Mouse (Mus musculus): ENCODE results near the gene Relch. TPM values are rescaled to one million over a fixed set of nuclear protein-coding genes. Genes with fewer than 3 reads are reported as not detected.
"Not testable (repeated sequence)": the region's sequence is repeated elsewhere in the genome, so short reads cannot be mapped to it uniquely, and the experiment has no call there.

Gene Relch
- polyA plus RNA-seq, 1 experiment from 2014 or later = 42.8 TPM

DNA sequence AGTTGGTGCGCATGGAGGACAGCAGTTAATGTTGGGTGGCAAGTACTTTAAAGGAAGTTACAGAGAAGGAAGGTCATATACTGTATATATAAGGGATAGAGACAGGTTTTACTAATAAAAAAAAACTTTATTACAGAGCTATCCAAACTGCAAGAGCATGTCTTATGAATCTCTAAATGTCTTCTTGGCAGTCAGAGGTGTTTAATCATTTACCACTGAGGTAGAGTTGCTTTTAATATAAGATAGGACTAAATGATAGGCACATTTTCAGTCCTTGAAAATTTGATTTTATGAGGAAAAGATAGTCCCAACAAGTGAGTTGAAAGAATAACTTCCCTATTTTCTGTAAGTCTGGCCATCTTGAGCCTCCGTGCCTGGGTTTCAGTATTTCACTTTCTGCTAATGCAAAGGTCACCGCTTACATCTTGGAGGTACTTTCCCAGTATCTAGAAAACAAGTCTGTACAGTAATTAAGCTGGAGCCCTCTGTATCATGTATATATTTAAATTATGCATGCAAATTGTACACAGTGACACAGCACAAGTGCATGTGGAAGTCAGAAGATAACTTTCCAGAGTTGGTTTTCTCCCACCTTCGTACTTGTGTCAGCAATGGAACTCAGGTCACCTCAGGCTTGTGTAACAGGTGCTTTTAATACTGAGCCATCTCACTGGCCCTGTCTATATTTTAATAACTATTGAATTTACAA is 84.6 kb downstream of the Relch start:
- Histone ChIP-seq H3K27me3 (no peaks in the 10 kb centered on the region), H3K4me1 (no peaks in the 10 kb centered on the region), H3K9me3 (no peaks in the 10 kb centered on the region), H3K4me3 (no peak overlapping the region), H3K36me3 (peaks cover 36% of the 10 kb centered on the region), H3K27ac (replicated peaks) (no peak overlapping the region), H3K9ac (replicated peaks) (no peak overlapping the region), H3K4me2 (replicated peaks) (no peak overlapping the region)
- WGBS = 95% methylated on average over 4 of the region's 4 CpGs
- no peak for ATAC-seq (ENCODE audit: low FRiP score, low read depth)

DNA sequence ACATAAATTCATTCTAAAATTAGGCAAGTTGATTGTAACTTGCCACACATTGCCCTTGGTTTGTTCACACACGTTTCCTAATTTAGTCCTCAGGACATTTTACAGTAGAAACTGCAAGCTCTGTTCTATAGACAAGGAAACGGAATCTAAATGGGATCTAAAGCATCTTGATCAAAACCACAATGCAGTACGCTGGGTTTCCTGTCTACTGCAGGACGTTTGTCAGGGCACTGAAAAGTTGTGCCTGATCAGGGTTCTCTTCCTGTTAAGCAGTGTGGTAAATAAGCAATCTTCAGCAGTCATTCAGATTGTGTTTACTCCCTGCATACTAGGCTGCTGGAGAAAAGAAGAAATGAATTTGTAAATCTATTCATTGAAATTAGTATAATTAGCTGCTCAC is 88.5 kb downstream of the Relch start:
- 84% methylated on average over 4 of the region's 4 CpGs for WGBS
- H3K4me1 ChIP-seq = no peaks in the 10 kb centered on the region
- no peak overlapping the region for H3K4me2 ChIP-seq (replicated peaks)
- no peak overlapping the region for H3K27ac ChIP-seq (replicated peaks)
- H3K9me3 ChIP-seq = no peaks in the 10 kb centered on the region
- no peak overlapping the region for H3K9ac ChIP-seq (replicated peaks)
- H3K4me3 ChIP-seq = no peak overlapping the region
- 0 out of 2 replicates have a peak, but pooled peaks cover 14% of the 10 kb centered on the region for H3K36me3 ChIP-seq
- no peak for ATAC-seq (ENCODE audit: low FRiP score, low read depth)
- no peaks in the 10 kb centered on the region for H3K27me3 ChIP-seq

DNA sequence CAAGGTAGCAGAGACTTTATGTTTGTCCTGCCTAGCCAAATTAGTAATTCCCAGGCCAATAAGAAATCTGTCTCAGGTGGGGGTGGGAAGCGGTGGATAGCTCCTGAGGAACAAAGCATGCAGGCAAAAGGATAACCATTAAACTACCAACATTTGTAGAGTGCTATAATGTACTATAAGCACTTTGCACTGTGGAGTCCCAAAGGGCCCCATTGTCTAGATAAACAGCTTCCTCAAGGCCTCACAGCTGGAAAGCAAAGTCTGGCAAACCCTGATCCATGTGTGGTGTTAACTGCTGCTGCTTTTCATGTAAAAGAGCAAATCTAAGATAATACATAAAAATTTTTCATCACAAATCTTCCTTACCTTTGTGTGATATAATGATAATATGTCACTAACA is 89.3 kb downstream of the Relch start:
- H3K4me2 ChIP-seq (replicated peaks) = no peak overlapping the region
- no peaks in the 10 kb centered on the region for H3K9me3 ChIP-seq
- ATAC-seq (ENCODE audit: low FRiP score, low read depth) = no peak
- no peak overlapping the region for H3K4me3 ChIP-seq
- H3K27ac ChIP-seq (replicated peaks) = no peak overlapping the region
- H3K27me3 ChIP-seq = no peaks in the 10 kb centered on the region
- WGBS = 97% methylated on average over 1 of the region's 1 CpGs
- H3K36me3 ChIP-seq = 0 out of 2 replicates have a peak, but pooled peaks cover 9% of the 10 kb centered on the region
- H3K4me1 ChIP-seq = no peaks in the 10 kb centered on the region
- H3K9ac ChIP-seq (replicated peaks) = no peak overlapping the region

DNA sequence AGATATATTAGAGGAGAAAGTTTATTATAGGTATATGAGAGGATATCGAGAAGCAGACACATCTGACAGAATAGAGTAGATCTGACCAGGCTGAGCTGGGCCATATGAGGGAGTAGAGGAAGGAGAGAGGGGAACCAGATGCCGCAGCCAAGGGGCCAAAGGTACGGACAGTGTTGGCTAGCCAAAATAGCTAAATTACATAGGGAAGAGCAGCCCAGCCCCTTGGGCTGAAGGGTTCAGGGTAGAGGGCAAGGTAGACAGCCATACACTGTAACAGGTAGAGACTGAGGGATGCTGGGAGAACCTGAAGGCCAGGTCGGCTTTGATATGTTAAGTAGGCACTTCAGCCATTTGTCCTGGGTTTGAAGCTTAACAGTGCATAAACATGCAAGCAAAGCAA is 95.1 kb downstream of the Relch start:
- ATAC-seq (ENCODE audit: low FRiP score, low read depth) = no peak
- H3K4me3 ChIP-seq = no peak overlapping the region
- no peak overlapping the region for H3K4me2 ChIP-seq (replicated peaks)
- no peak overlapping the region for H3K9ac ChIP-seq (replicated peaks)
- WGBS = 91% methylated on average over 4 of the region's 4 CpGs
- no peaks in the 10 kb centered on the region for H3K4me1 ChIP-seq
- no peak overlapping the region for H3K27ac ChIP-seq (replicated peaks)
- H3K27me3 ChIP-seq = no peaks in the 10 kb centered on the region
- H3K9me3 ChIP-seq = peaks cover 12% of the 10 kb centered on the region; the same call in 1 of the 2 replicates
- no peaks in the 10 kb centered on the region for H3K36me3 ChIP-seq

DNA sequence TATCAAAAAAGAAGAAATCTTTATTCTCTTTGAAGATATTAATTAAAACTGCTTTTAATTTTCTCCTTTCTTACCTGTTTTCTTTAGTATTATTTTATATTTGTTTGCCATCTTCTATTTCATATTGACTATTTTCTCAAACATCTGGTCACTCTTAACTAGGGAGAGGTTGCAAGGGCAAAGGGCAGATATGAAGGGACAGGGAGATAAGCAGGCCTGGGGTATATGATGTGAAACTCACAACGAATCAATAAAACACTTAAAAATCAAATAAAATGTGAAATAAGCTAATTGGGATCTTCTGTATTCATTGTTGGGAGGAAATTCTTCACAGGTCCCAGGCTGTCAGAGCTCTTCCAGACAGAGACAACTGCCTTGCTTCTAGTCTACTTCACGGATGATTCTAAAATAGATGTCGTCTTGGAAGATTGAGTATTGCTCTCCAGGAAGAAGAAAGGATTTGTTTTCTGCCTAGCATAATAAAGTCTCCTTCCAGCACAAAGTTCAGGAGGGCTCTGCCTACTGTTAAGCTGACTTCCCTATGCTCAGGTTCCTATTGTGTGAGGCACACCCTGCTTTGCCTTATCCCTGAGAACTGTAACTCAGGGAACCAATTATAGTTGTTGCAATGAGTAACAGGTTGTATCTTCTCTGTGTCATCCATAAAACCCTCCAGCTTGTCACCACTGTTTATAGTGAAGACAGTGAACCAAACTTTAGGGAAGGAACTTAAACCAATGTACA is 95.9 kb downstream of the Relch start:
- Histone ChIP-seq H3K4me3 (no peak overlapping the region), H3K4me1 (no peaks in the 10 kb centered on the region), H3K27me3 (no peaks in the 10 kb centered on the region), H3K9me3 (peaks cover 12% of the 10 kb centered on the region; the same call in 1 of the 2 replicates), H3K36me3 (no peaks in the 10 kb centered on the region), H3K9ac (replicated peaks) (no peak overlapping the region), H3K4me2 (replicated peaks) (no peak overlapping the region), H3K27ac (replicated peaks) (no peak overlapping the region)
- 90% methylated on average over 3 of the region's 3 CpGs for WGBS
- ATAC-seq (ENCODE audit: low FRiP score, low read depth) = no peak

DNA sequence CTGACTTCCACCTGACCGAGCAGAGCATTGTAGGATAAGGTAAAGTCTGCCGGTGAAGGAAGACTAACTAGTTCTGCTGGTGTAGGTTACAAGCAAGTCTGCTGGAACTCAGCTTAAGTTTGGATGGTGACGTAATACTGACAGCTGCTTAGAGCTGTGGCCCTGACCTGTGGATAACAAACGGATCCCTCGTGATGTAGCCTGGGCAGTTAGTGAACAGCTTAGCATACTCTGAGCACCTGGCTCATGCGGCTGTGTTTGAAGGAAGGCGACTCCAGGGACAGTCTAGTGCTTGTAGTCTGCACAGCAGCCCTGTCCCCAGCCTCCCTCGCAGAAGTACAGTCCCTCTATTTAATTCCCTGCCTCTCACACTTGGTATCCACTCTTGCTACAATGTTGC is 101.9 kb downstream of the Relch start:
- no peaks in the 10 kb centered on the region for H3K36me3 ChIP-seq
- 75% methylated on average over 8 of the region's 8 CpGs for WGBS
- H3K4me1 ChIP-seq = no peaks in the 10 kb centered on the region

DNA sequence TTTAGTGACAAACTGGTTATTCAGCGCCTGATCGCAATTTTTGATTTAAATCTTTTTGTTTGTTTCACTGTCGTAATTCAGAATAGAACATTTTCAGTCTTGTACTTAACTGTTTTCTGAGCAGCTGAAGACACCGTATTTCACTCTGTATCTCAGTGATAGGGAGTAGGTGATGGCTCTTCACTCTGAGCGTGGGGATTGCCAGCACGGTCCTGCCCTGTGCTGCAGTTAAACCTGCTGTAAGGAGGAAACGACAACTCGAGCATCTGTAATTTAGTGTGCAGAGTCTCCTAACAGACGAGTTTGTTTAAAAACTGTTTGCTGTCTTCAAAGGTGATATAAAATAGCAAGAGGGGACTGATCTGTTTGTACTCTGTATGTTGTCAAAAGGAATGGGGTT is 102.4 kb downstream of the Relch start:
- H3K9ac ChIP-seq (replicated peaks); H3K27ac ChIP-seq (replicated peaks); H3K4me1 ChIP-seq; ATAC-seq (ENCODE audit: low FRiP score, low read depth); H3K4me2 ChIP-seq (replicated peaks); H3K27me3 ChIP-seq; H3K4me3 ChIP-seq; H3K36me3 ChIP-seq: not testable (repeated sequence)
- WGBS = 87% methylated on average over 9 of the region's 9 CpGs
- peaks cover 12% of the 10 kb centered on the region; the same call in 1 of the 2 replicates for H3K9me3 ChIP-seq

More for the DNA sequence above, 101.9 kb downstream of the Relch start:
- no peak overlapping the region for H3K27ac ChIP-seq (replicated peaks)
- no peaks in the 10 kb centered on the region for H3K27me3 ChIP-seq
- no peak overlapping the region for H3K4me2 ChIP-seq (replicated peaks)
- ATAC-seq (ENCODE audit: low FRiP score, low read depth) = no peak
- peaks cover 12% of the 10 kb centered on the region; the same call in 1 of the 2 replicates for H3K9me3 ChIP-seq
- no peak overlapping the region for H3K9ac ChIP-seq (replicated peaks)
- H3K4me3 ChIP-seq = no peak overlapping the region

DNA sequence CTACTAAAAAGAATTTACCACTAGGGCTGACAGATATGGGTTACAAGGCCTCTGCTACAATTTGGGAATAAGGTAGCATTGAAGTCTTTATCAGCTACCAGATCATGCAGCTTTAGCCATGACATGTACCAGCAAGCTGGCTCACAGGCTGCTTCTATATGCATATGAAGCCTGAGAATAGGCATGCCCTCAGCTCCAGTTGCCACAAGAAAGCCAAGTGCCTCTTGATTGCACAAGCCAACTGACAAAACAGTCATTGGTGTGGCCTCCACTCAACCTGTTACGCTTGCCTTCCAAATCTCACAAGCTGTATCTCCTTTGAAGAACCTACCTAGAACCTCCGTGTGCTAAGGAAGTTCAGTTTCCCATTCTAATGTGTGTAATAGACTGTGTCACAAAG is 104.7 kb downstream of the Relch start:
- H3K27me3 ChIP-seq = no peaks in the 10 kb centered on the region
- H3K4me3 ChIP-seq = no peak overlapping the region
- H3K4me2 ChIP-seq (replicated peaks) = no peak overlapping the region
- no peak for ATAC-seq (ENCODE audit: low FRiP score, low read depth)
- WGBS = 92% methylated on average over 2 of the region's 2 CpGs
- no peak overlapping the region for H3K9ac ChIP-seq (replicated peaks)
- H3K9me3 ChIP-seq = peaks cover 2% of the 10 kb centered on the region; the same call in 1 of the 2 replicates
- H3K4me1 ChIP-seq = no peaks in the 10 kb centered on the region
- no peak overlapping the region for H3K27ac ChIP-seq (replicated peaks)
- H3K36me3 ChIP-seq = no peaks in the 10 kb centered on the region

DNA sequence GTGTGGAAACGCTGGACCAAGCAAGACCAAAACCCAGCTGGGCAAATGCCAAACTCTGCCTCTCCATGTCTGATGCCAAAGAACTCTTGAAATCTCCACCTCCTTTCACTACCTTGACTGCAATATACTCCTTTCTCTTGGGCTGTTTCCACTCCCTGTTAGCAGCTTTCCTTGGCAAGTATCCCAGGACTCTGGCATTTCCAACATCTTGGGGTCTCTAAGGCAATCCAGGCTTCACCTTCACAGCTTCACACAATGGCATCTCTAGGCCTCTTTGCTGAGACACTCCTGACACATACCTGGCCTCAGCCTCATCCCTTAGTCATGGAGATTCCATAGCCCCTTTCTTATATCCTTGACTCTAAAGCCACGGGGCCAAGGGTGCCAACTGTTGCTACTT is 107.0 kb downstream of the Relch start:
- Histone ChIP-seq H3K27ac (replicated peaks) (no peak overlapping the region), H3K4me2 (replicated peaks) (no peak overlapping the region), H3K9me3 (no peaks in the 10 kb centered on the region), H3K4me1 (no peaks in the 10 kb centered on the region), H3K9ac (replicated peaks) (no peak overlapping the region), H3K36me3 (no peaks in the 10 kb centered on the region), H3K4me3 (no peak overlapping the region), H3K27me3 (no peaks in the 10 kb centered on the region)
- WGBS = 80% methylated on average over 2 of the region's 2 CpGs
- ATAC-seq (ENCODE audit: low FRiP score, low read depth) = no peak

DNA sequence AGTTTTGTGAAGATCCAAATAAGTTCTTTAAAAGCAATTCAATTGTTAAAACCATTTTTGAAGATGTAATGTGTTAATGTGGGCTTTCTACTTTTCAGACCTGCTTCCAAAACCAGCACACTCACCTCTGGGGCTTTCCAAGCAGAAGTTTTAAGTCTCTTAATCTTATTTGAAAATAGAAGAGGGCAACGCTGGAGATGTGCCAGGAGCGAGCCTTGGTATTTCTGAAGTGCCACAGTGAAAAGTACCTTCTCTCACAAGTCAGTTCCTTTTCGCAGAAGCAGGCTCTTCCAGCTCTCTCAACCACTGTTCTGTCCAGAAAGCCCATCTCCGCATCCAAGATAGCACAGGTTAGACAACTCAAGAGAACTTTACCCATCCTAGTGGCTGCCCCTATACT is 112.8 kb downstream of the Relch start:
- peaks cover 18% of the 10 kb centered on the region for H3K27me3 ChIP-seq
- ATAC-seq (ENCODE audit: low FRiP score, low read depth) = no peak
- no peak overlapping the region for H3K4me2 ChIP-seq (replicated peaks)
- no peaks in the 10 kb centered on the region for H3K36me3 ChIP-seq
- WGBS = 92% methylated on average over 4 of the region's 4 CpGs
- peaks cover 8% of the 10 kb centered on the region for H3K4me1 ChIP-seq
- H3K4me3 ChIP-seq = no peak overlapping the region
- H3K27ac ChIP-seq (replicated peaks) = no peak overlapping the region
- H3K9me3 ChIP-seq = no peaks in the 10 kb centered on the region
- H3K9ac ChIP-seq (replicated peaks) = no peak overlapping the region

DNA sequence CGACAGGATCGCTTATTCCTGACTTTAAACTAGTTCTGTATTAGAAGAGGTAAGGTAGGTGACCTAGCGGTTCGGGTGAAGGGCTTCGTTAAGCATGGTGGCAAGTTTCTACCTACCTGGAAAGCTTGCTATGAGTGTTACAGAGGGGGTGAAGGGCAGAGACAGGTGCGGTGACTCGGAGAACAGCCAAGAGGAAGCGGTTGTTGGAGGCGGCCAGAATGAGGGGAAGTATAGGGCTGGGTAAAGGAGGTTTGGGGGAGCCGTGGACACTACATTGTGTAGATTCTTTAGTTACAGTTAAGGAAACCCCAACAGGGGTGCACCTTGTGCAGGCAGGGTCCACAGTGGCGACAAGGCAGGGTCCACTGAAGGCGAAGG is 116.4 kb downstream of the Relch start:
- H3K4me1 ChIP-seq = peaks cover 8% of the 10 kb centered on the region
- peak overlapping the region; percentile 58; the same call in 1 of the 2 replicates for H3K9ac ChIP-seq (replicated peaks)
- H3K36me3 ChIP-seq = no peaks in the 10 kb centered on the region
- ATAC-seq (ENCODE audit: low FRiP score, low read depth) = no peak
- H3K27ac ChIP-seq (replicated peaks) = no peak overlapping the region
- WGBS = 37% methylated on average over 12 of the region's 12 CpGs
- H3K27me3 ChIP-seq = peaks cover 29% of the 10 kb centered on the region
- H3K4me2 ChIP-seq (replicated peaks) = peak overlapping the region; percentile 93
- peak overlapping the region; percentile 58 for H3K4me3 ChIP-seq
- no peaks in the 10 kb centered on the region for H3K9me3 ChIP-seq
